Mouse (Mus musculus) hindbrain, embryonic 11.5 days (tissue): ENCODE measurements around the gene Ttc23. TPM values are rescaled to one million over a fixed set of nuclear protein-coding genes. Genes with fewer than 3 reads are reported as not detected.

Source experiments
- ATAC-seq: fragments of 200-750 bp; cut with Nextera tagmentation; 2 replicates; pipeline ENCODE4 v1.8.0; 2017; ENCODE audit warnings: mild to moderate bottlenecking, moderate TSS enrichment, moderate library complexity; ENCODE audit not compliant: low FRiP score
- DNase-seq: peaks from one replicate; pipeline ENCODE4 v3.0.0-alpha.2; 2015; ENCODE audit warnings: low spot score
- H3K27ac ChIP-seq: fragments of 300-500 bp; sonication (generic); 2 replicates; pipeline ENCODE4 v1.5.1; 2014; ENCODE audit warnings: mild to moderate bottlenecking, low read depth, low read length
- H3K27me3 ChIP-seq: fragments of 300-500 bp; sonication (generic); 2 replicates; pipeline ENCODE4 v1.6.1; 2014; ENCODE audit warnings: mild to moderate bottlenecking, low read length, moderate library complexity, mixed read lengths; ENCODE audit not compliant: control insufficient read depth, insufficient read depth
- H3K36me3 ChIP-seq: fragments of 300-500 bp; sonication (generic); 2 replicates; pipeline ENCODE4 v1.6.1; 2014; ENCODE audit warnings: mild to moderate bottlenecking, low read length, moderate library complexity, mixed read lengths; ENCODE audit not compliant: control insufficient read depth, insufficient read depth
- H3K4me1 ChIP-seq: fragments of 300-500 bp; sonication (generic); replicated peaks from 2 replicates; pipeline ENCODE4 v1.6.1; 2014; ENCODE audit warnings: low read length, mixed read lengths; ENCODE audit not compliant: control insufficient read depth, insufficient read depth
- H3K4me2 ChIP-seq: fragments of 300-500 bp; sonication (generic); replicated peaks from 2 replicates; pipeline ENCODE4 v1.6.1; 2014; ENCODE audit warnings: mild to moderate bottlenecking, low read depth, low read length
- H3K4me3 ChIP-seq: fragments of 300-500 bp; sonication (generic); 2 replicates; pipeline ENCODE4 v1.5.1; 2014; ENCODE audit warnings: low read depth, low read length
- H3K9ac ChIP-seq: fragments of 300-500 bp; sonication (generic); 2 replicates; pipeline ENCODE4 v1.6.1; 2014; ENCODE audit warnings: low read depth, low read length
- H3K9me3 ChIP-seq: fragments of 300-500 bp; sonication (generic); 2 replicates; pipeline ENCODE4 v1.6.1; 2016; ENCODE audit warnings: low read length; ENCODE audit not compliant: control insufficient read depth
- WGBS: fragments of 180-500 bp; shearing (Covaris S2); extraction: QIAGEN DNeasy Blood & Tissue Kit; methylation state at CpG from one replicate; pipeline ENCODE4 v1.1.7; 2014; 5-methylcytosine and 5-hydroxymethylcytosine counted together
- polyA plus RNA-seq: library from polyadenylated mRNA; unstranded; fragments of >200 nt; fragmentation: Nextera tagmentation; extraction: Ambion mirVana; gene quantifications from 2 replicates; pipeline ENCODE4 v1.2.1, GENCODE M21; 2014

The Ttc23 gene
- polyA plus RNA-seq, 1 experiment from 2014 or later: 33.3 TPM

GRCm38 (mm10) chr7:67730431-67731110 lies 83.4 kb downstream of the Ttc23 start:
- WGBS: 65% methylated on average over 5 of the region's 5 CpGs
- Histone ChIP-seq H3K27ac (no peak overlapping the region), H3K4me3 (no peak overlapping the region), H3K9ac (no peak overlapping the region), H3K9me3 (no peaks in the 10 kb centered on the region), H3K4me2 (no peak overlapping the region), H3K4me1 (no peaks in the 10 kb centered on the region), H3K36me3 (no peaks in the 10 kb centered on the region), H3K27me3 (no peaks in the 10 kb centered on the region)
- DNase-seq: no peak
- ATAC-seq: no peak

GRCm38 (mm10) chr7:67732276-67732675 lies 85.1 kb downstream of the Ttc23 start:
- no peak overlapping the region for H3K9ac ChIP-seq
- H3K27me3 ChIP-seq: no peaks in the 10 kb centered on the region
- no peak overlapping the region for H3K4me2 ChIP-seq
- DNase-seq (no peak), ATAC-seq (no peak)
- H3K9me3 ChIP-seq: no peaks in the 10 kb centered on the region
- H3K36me3 ChIP-seq: no peaks in the 10 kb centered on the region
- no peak overlapping the region for H3K27ac ChIP-seq
- no peak overlapping the region for H3K4me3 ChIP-seq
- WGBS: 79% methylated on average over 4 of the region's 4 CpGs
- H3K4me1 ChIP-seq: no peaks in the 10 kb centered on the region; the same call in 1 of the 2 replicates

- no peaks in the 10 kb centered on the region for H3K9me3 ChIP-seq
- DNase-seq: no peak
- H3K4me1 ChIP-seq: no peaks in the 10 kb centered on the region; the same call in 1 of the 2 replicates
- no peak overlapping the region for H3K4me3 ChIP-seq
- 86% methylated on average over 4 of the region's 4 CpGs for WGBS
- no peak overlapping the region for H3K27ac ChIP-seq
- no peak for ATAC-seq
- no peak overlapping the region for H3K9ac ChIP-seq
- H3K4me2 ChIP-seq: no peak overlapping the region
- H3K36me3 ChIP-seq: no peaks in the 10 kb centered on the region
- no peaks in the 10 kb centered on the region for H3K27me3 ChIP-seq
Measured at GRCm38 (mm10) chr7:67740382-67740781, 93.2 kb downstream of the Ttc23 start.

- Histone ChIP-seq H3K27ac (no peak overlapping the region), H3K4me2 (no peak overlapping the region), H3K9ac (no peak overlapping the region), H3K9me3 (no peaks in the 10 kb centered on the region), H3K36me3 (no peaks in the 10 kb centered on the region), H3K4me3 (no peak overlapping the region), H3K27me3 (no peaks in the 10 kb centered on the region), H3K4me1 (no peaks in the 10 kb centered on the region; the same call in 1 of the 2 replicates)
- WGBS: 81% methylated on average over 5 of the region's 5 CpGs
- ATAC-seq: no peak
- no peak for DNase-seq
Measured at GRCm38 (mm10) chr7:67740796-67741195, 93.6 kb downstream of the Ttc23 start.

- H3K4me3 ChIP-seq: no peak overlapping the region
- ATAC-seq (no peak), DNase-seq (no peak)
- H3K27ac ChIP-seq: no peak overlapping the region
- no peak overlapping the region for H3K9ac ChIP-seq
- H3K36me3 ChIP-seq: no peaks in the 10 kb centered on the region
- H3K27me3 ChIP-seq: no peaks in the 10 kb centered on the region
- H3K4me2 ChIP-seq: no peak overlapping the region
- H3K9me3 ChIP-seq: no peaks in the 10 kb centered on the region
- WGBS: 88% methylated on average over 7 of the region's 7 CpGs
- no peaks in the 10 kb centered on the region for H3K4me1 ChIP-seq
Measured at GRCm38 (mm10) chr7:67741706-67742105, 94.5 kb downstream of the Ttc23 start.

- 87% methylated on average over 4 of the region's 4 CpGs for WGBS
- Histone ChIP-seq H3K4me3 (no peak overlapping the region), H3K27me3 (no peaks in the 10 kb centered on the region), H3K4me2 (no peak overlapping the region), H3K36me3 (no peaks in the 10 kb centered on the region), H3K9ac (no peak overlapping the region), H3K9me3 (no peaks in the 10 kb centered on the region), H3K4me1 (no peaks in the 10 kb centered on the region), H3K27ac (no peak overlapping the region)
- no peak for DNase-seq
- ATAC-seq: no peak
Measured at GRCm38 (mm10) chr7:67747731-67748305, 100.6 kb downstream of the Ttc23 start.

- Histone ChIP-seq H3K36me3 (no peaks in the 10 kb centered on the region), H3K27ac (no peak overlapping the region), H3K27me3 (no peaks in the 10 kb centered on the region), H3K4me2 (no peak overlapping the region), H3K4me1 (no peaks in the 10 kb centered on the region), H3K9me3 (no peaks in the 10 kb centered on the region), H3K9ac (no peak overlapping the region), H3K4me3 (no peak overlapping the region)
- DNase-seq (no peak), ATAC-seq (no peak)
- 66% methylated on average over 4 of the region's 4 CpGs for WGBS
Measured at GRCm38 (mm10) chr7:67749441-67750239, 102.4 kb downstream of the Ttc23 start.

GRCm38 (mm10) chr7:67754606-67755005 lies 107.4 kb downstream of the Ttc23 start:
- Histone ChIP-seq H3K9ac (no peak overlapping the region), H3K4me3 (no peak overlapping the region), H3K27ac (no peak overlapping the region), H3K36me3 (no peaks in the 10 kb centered on the region), H3K4me1 (peaks cover 5% of the 10 kb centered on the region; the same call in 1 of the 2 replicates), H3K27me3 (peaks cover 6% of the 10 kb centered on the region), H3K4me2 (no peak overlapping the region), H3K9me3 (no peaks in the 10 kb centered on the region)
- no peak for DNase-seq
- WGBS: 83% methylated on average over 11 of the region's 11 CpGs
- no peak for ATAC-seq
